Mouse (Mus musculus) brown adipose tissue, adult 24 weeks (tissue): Measurements from ENCODE around the gene Gm6401. TPM values are rescaled to one million over a fixed set of nuclear protein-coding genes. Genes with fewer than 3 reads are reported as not detected.
"Not testable (repeated sequence)": the region's sequence is repeated elsewhere in the genome, so short reads cannot be mapped to it uniquely, and the experiment has no call there.

Source experiments
- H3K27ac ChIP-seq: fragments of 200-500 bp; replicated peaks from 2 replicates; pipeline ENCODE4 v1.5.1; 2012; ENCODE audit warnings: low read depth, mild to moderate bottlenecking, low read length
- H3K4me1 ChIP-seq: fragments of 200-500 bp; 2 replicates; pipeline ENCODE4 v1.6.1; 2012; ENCODE audit warnings: low read length, mixed read lengths; ENCODE audit not compliant: control insufficient read depth, insufficient read depth, insufficient read length
- H3K4me3 ChIP-seq: fragments of 200-500 bp; 2 replicates; pipeline ENCODE4 v1.5.1; 2012; ENCODE audit warnings: low read depth, mild to moderate bottlenecking, low read length, moderate library complexity; ENCODE audit not compliant: insufficient read depth
- polyA plus RNA-seq: library from polyadenylated mRNA; stranded (reverse); fragments of >200 nt; gene quantifications from 2 replicates; pipeline ENCODE4 v1.2.4, GENCODE M21; 2012; ENCODE audit not compliant: missing spikeins, insufficient read depth, insufficient read length

The Gm6401 gene
- polyA plus RNA-seq: not detected in 2 replicates

DNA sequence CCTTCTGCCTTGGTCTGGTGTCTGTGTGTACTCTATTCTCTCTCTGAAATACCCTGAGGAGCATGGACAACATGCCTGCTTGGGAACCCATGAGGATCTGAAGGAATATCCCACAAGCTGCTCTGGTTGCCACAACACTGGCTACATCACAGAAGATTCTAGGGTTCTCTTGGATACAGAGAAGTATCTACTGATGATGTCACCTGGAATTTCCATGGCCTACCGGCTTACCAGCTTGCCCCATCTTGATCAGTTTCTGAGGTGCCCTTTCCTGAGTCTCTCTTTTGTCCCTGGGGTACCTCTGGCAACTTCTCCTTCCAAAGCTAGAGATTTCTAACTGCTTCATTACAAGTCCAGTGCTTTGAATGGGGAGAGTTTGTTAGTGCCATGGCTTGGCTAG is at the start of gene Gm6401:
Gene Gm6401, minus strand, starts transcription at position 101 of the 400 bp plus-strand sequence.
- H3K4me3 ChIP-seq, H3K4me1 ChIP-seq, H3K27ac ChIP-seq: not testable (repeated sequence)

DNA sequence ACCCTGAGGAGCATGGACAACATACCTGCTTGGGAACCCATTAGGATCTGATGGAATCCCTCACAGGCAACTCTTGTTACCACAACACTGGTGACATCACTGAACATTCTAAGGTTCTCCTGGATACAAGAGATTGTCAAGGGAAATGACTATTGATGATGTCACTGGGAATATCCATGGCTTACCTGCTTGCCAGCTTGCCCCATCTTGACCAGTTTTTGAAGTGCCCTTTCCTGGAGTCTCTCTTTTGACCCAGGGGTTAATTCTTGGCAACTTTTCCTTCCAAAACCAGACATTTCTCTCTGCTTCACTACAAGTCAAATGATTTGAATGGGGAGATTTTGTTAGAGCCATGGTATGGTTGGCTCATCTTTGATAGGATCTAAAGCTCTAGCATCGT is 15.5 kb upstream of the Gm6401 start, which contains the start of gene Gm3543:
Gene Gm3543, minus strand, starts transcription at position 101 of the 400 bp plus-strand sequence.
- not testable (repeated sequence) for H3K4me3 ChIP-seq, H3K27ac ChIP-seq, H3K4me1 ChIP-seq

DNA sequence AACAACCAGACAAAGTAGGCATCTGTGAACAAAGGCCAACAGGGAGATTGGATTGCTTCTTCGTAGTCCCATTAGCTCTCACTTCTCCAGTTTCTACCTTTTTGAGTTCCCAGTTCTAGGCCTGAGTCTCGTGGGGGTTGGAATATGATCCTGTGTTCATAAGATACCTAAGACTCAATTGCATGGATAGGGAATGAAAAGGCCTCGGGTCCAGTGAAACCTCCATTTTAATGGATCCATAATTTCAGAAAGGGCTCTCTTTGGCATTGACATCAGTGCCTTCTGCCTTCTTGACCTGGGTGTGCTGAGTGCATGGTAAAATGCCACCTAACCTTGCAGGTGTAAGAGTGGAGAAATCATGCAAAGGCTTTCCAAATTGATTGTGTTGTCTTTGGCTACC is 869 bp upstream of the Gm6401 start:
- H3K27ac ChIP-seq, H3K4me1 ChIP-seq, H3K4me3 ChIP-seq: not testable (repeated sequence)

DNA sequence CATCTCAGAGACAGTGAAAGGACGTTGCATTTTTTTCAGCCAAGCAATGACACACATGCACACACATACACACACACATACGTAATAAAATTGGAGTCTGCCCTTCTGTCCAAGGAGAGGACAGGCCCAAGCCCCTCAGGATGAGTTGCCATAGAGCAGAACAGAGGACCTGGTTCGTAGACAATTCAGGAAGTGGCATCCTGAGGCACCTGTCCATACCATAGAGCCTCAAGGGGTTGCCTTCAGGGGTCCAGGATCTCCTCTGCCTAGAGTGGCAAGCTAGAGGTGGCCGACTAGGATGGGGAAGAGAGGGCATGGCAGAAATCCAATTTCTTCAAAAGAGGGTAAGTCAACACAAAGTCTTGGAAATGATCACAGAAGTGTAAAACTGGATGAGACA is 3.6 kb downstream of the Gm6401 start:
- not testable (repeated sequence) for H3K27ac ChIP-seq, H3K4me1 ChIP-seq, H3K4me3 ChIP-seq

DNA sequence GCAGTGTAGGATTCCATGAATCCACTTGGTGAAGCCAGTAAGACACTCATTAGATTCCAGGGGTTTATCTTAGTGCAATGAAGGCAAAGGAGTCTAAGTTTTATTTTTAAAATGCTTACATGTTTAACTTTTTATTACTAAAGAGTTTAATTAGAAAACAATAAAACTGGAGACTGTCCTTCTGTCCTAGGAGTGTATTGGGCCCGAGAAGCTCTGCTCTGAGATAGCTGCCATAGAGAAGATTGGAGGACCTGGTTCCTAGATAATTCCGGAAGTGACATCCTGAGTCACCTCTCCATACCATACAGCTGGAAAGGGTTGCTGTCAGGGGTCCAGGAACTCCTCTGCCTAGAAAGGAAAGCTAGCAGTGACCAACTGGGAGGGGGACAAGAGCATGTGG is 24.0 kb downstream of the Gm6401 start, which contains the start of gene 1700024B05Rik:
Gene 1700024B05Rik, plus strand, starts transcription at position 301 of the 400 bp plus-strand sequence.
- H3K4me3 ChIP-seq, H3K4me1 ChIP-seq, H3K27ac ChIP-seq: not testable (repeated sequence)

DNA sequence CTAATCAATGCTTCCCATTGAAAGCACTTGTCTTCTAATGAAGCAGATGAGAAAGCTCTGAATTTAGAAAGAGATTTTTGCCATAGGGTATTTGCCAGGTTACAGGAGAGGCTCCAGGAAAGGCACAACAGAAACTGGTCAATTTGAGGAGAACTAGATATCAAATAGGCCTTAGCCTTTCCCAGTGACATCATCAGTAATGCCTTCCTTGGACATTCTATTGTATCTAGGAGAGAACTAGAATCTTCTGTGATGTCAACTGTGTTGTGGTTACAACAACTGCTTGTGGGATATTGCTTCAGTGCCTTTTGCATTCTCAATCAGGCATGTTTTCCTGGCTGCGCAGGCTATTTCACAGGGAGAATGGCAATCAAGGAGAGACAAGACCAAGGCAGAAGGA is 43.1 kb downstream of the Gm6401 start, which contains the start of gene 1700049E17Rik1:
Gene 1700049E17Rik1, plus strand, starts transcription at position 301 of the 400 bp plus-strand sequence.
- not testable (repeated sequence) for H3K4me1 ChIP-seq, H3K4me3 ChIP-seq, H3K27ac ChIP-seq

Other genes starting within 250 kb of the Gm6401 start
- not detected in 2 replicates for gene Gm7929, start 217.3 kb downstream of the Gm6401 start, polyA plus RNA-seq
- not detected in 2 replicates for gene Gm47189, start 195.5 kb downstream of the Gm6401 start, polyA plus RNA-seq
- gene Gm7980, start 60.6 kb downstream of the Gm6401 start, polyA plus RNA-seq: not detected in 2 replicates
- gene 1700049E17Rik1, start 43.0 kb downstream of the Gm6401 start, polyA plus RNA-seq: not detected in 2 replicates
- gene 1700024B05Rik, start 23.9 kb downstream of the Gm6401 start, polyA plus RNA-seq: not detected in 2 replicates
- not detected in 2 replicates for gene Gm3543, start 15.4 kb upstream of the Gm6401 start, polyA plus RNA-seq
- not detected in 2 replicates for gene Gm7951, start 149.4 kb upstream of the Gm6401 start, polyA plus RNA-seq
- gene Gm17027, start 194.7 kb upstream of the Gm6401 start, polyA plus RNA-seq: not detected in 2 replicates
- not detected in 2 replicates for gene Gm3573, start 222.9 kb upstream of the Gm6401 start, polyA plus RNA-seq